Mouse (Mus musculus) liver, embryonic 14.5 days (tissue): ENCODE results near the gene Cxcr5.

Experiments
- CTCF ChIP-seq: IDR thresholded peaks from 2 replicates; pipeline ENCODE4 v1.5.1; 2016; ENCODE audit warnings: antibody characterized with exemption, low read depth, control low read depth
- EP300 ChIP-seq: IDR thresholded peaks from 2 replicates; pipeline ENCODE4 v1.6.1; 2016; ENCODE audit warnings: antibody characterized with exemption, low read depth

DNA sequence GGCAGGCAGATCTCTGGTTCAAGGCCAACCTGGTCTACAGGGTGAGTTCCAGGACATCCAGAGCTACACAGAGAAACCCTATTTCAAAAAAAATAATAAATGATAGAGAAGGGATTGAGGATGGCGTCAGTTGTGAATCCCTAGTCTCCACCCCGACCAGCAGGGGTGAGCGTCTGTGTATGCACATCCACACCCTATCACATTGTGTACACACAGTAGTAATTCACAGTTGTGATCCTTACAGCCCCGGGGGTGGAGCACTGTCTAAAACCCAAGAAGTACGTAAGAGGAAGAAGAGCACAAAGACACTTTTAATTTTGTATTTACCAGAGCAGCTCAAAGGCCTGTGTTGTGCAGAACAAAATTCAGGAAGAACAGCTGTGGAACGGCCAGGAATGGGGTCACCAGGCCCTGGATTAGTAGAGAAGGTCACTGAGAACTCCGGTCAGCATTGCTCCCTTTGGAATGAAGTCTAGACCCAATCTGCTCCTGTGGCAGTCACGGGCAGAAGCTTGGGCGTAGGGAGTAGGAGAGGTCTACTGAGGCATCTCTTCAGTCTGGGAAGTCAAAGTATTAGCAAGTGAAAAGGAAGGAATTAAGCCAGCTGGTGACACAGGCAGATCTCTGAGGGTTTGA lies 33.3 kb upstream of the Cxcr5 start:
- TF ChIP-seq CTCF (no peak), EP300 (no peak)
